Mouse (Mus musculus): ENCODE measurements around the gene 4930544G11Rik.

GRCm38 (mm10) chr6:65906657-65907182, 45.7 kb upstream of the 4930544G11Rik start:
- TF ChIP-seq TAL1 (IDR thresholded peaks at IDR 0.05; ENCODE audit: low read length): no peak
- TF ChIP-seq GATA1 (IDR thresholded peaks at IDR 0.05; ENCODE audit: low read length): no peak
